8 mouse cellular contexts compared by ENCODE assay signal in the genomic region with DNA sequence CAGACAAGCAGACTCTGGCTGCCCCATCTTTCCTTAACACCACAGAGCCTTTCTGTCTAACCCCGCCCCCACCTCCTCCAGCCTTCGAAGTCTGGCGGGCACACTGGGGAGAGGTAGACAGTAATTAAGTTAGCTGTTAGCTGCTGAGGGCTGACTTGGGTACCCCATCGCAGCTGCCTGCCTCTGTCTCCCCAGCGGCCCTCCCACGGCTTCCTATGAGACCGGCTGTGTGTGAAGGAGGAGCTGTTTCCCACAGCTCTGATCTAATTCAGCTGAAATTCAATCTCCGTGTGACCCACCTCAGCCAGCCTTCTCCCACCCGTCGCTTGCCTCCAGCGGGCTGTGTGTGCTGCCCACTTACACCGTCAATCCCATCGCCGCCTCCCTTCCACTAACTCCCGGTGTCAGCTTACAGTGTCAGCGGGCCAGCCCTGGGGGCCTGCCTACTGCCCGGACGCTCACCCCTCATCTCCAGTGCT.
DNase-seq lines count a peak whose midpoint lies in the region; ATAC-seq lines count a peak whose summit lies in the region.

No protein-coding gene starts in this region.

- peak overlapping the region; percentile 30 for H3K4me3 ChIP-seq in hindbrain, embryonic 15.5 days

- H3K4me1 ChIP-seq in hindbrain, embryonic 15.5 days (replicated peaks): peaks cover 26% of the 10 kb centered on the region

- no peak overlapping the region for H3K9ac ChIP-seq in hindbrain, embryonic 15.5 days

- peak overlapping the region; percentile 51 for H3K4me2 ChIP-seq in hindbrain, embryonic 15.5 days

- no peaks in the 10 kb centered on the region for H3K9me3 ChIP-seq in hindbrain, embryonic 15.5 days

- H3K27me3 ChIP-seq in hindbrain, embryonic 15.5 days: no peaks in the 10 kb centered on the region

- H3K36me3 ChIP-seq in hindbrain, embryonic 15.5 days: no peaks in the 10 kb centered on the region

- ATAC-seq in activated CD4-positive, CD25-positive, alpha-beta regulatory T cell, adult 4 months: peak; percentile 43
- peak; percentile 77 for ATAC-seq in hindbrain, embryonic 15.5 days (ENCODE audit: low FRiP score, low read depth)

- H3K27ac ChIP-seq in hindbrain, embryonic 15.5 days (replicated peaks): no peak overlapping the region

- WGBS in hindbrain, embryonic 15.5 days: 1% methylated on average over 18 of the region's 18 CpGs

- DNase-seq in adrenal gland, postnatal 10 days: peak; percentile 43
- no peak for DNase-seq in adrenal gland, adult 8-10 months
- DNase-seq in frontal cortex, postnatal 25 days (ENCODE audit: low spot score in 2 of 2): peak; percentile 18 to 22
- DNase-seq in liver: peak; percentile 45
- DNase-seq in naive thymus-derived CD4-positive, alpha-beta T cell, adult 2 months (ENCODE audit: low read depth): peak; percentile 50
- DNase-seq in thymus, postnatal 14 days: peak; percentile 48
